Mouse (Mus musculus): ENCODE measurements around the gene Rarres2.

DNA sequence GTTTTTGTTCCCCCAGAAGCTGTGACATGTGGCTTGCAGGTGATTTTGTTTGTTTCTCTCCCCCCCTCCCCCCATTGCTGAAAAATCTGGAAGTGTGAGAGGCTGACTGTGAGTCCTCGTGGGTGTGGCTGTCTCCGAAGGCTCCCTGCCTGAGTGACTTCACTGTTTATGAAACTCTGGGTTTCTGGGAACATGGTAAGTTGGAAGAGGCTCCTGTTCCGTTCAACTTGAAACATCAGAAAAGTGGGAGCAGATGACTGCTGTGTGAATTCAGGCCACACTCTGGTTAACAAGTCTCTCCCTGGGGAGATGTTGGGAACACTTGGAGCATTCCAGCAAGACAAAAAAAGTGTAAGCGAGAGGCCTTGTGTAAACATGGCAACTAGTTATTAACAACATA is 25.7 kb downstream of the Rarres2 start:
- TF ChIP-seq CTCF (IDR thresholded peaks at IDR 0.05; ENCODE audit: borderline replicate concordance, insufficient read depth, low read depth, low read length) (no peak), POLR2A (IDR thresholded peaks at IDR 0.05; ENCODE audit: borderline replicate concordance, insufficient read depth, low read length) (no peak)

All from cerebellum, adult 2 months (tissue).